Mouse (Mus musculus) ES-Bruce4 (cell line): ENCODE measurements around the gene Atg4c.
A peak's percentile ranks its signal among the peaks of the same experiment; 100 is the strongest.

Experiments used
- CTCF ChIP-seq: IDR thresholded peaks from one replicate; pipeline ENCODE4 v1.8.1; 2011; ENCODE audit warnings: low read depth, low read length
- EP300 ChIP-seq: IDR thresholded peaks from 2 replicates; pipeline ENCODE4 v1.6.1; 2011; ENCODE audit warnings: low read depth, low read length; ENCODE audit not compliant: insufficient read depth
- POLR2A ChIP-seq: IDR thresholded peaks from one replicate; pipeline ENCODE4 v1.8.1; 2011; ENCODE audit warnings: low read length; ENCODE audit not compliant: insufficient read depth

GRCm38 (mm10) chr4:99298676-99299075 lies 104.9 kb downstream of the Atg4c start:
- peak; percentile 84 for TF ChIP-seq CTCF
- TF ChIP-seq EP300 = no peak
- TF ChIP-seq POLR2A = no peak
